Mouse (Mus musculus) heart, embryonic 16.5 days (tissue): ENCODE results near the gene Dnmt3l. TPM values are rescaled to one million over a fixed set of nuclear protein-coding genes. Genes with fewer than 3 reads are reported as not detected.
A peak's percentile ranks its signal among the peaks of the same experiment; 100 is the strongest.

Source experiments
- ATAC-seq: fragments of 200-750 bp; cut with Nextera tagmentation; replicated peaks from 2 replicates; pipeline ENCODE4 v1.8.0; 2017; ENCODE audit warnings: moderate number of reproducible peaks; ENCODE audit not compliant: insufficient read depth, low FRiP score; ENCODE audit errors: extremely low read depth
- H3K27ac ChIP-seq: fragments of 300-500 bp; sonication (generic); 2 replicates; pipeline ENCODE4 v1.5.1; 2014; ENCODE audit warnings: mild to moderate bottlenecking, low read length, control low read depth, moderate library complexity
- H3K27me3 ChIP-seq: fragments of 300-500 bp; sonication (generic); 2 replicates; pipeline ENCODE4 v1.6.1; 2014; ENCODE audit warnings: low read length, mixed read lengths; ENCODE audit not compliant: control insufficient read depth, insufficient read depth
- H3K36me3 ChIP-seq: fragments of 300-500 bp; sonication (generic); 2 replicates; pipeline ENCODE4 v1.6.1; 2014; ENCODE audit not compliant: control insufficient read depth, insufficient read depth
- H3K4me1 ChIP-seq: fragments of 300-500 bp; sonication (generic); 2 replicates; pipeline ENCODE4 v1.6.1; 2014; ENCODE audit warnings: low read length, mixed read lengths; ENCODE audit not compliant: control insufficient read depth, insufficient read depth
- H3K4me2 ChIP-seq: fragments of 300-500 bp; sonication (generic); 2 replicates; pipeline ENCODE4 v1.6.1; 2014; ENCODE audit warnings: low read depth, mild to moderate bottlenecking, control low read depth, low read length
- H3K4me3 ChIP-seq: fragments of 300-500 bp; sonication (generic); 2 replicates; pipeline ENCODE4 v1.5.1; 2014; ENCODE audit warnings: mild to moderate bottlenecking, control low read depth, low read length
- H3K9ac ChIP-seq: fragments of 300-500 bp; sonication (generic); 2 replicates; pipeline ENCODE4 v1.6.1; 2014; ENCODE audit warnings: low read length, control low read depth
- H3K9me3 ChIP-seq: fragments of 300-500 bp; sonication (generic); replicated peaks from 2 replicates; pipeline ENCODE4 v1.6.1; 2016; ENCODE audit warnings: low read length; ENCODE audit not compliant: control insufficient read depth
- WGBS: fragments of 180-500 bp; shearing (Covaris S2); extraction: QIAGEN DNeasy Blood & Tissue Kit; methylation state at CpG from one replicate; pipeline ENCODE4 v1.1.7; 2014; 5-methylcytosine and 5-hydroxymethylcytosine counted together
- polyA plus RNA-seq: library from polyadenylated mRNA; unstranded; fragments of >200 nt; fragmentation: Nextera tagmentation; extraction: Ambion mirVana; gene quantifications from 2 replicates; pipeline ENCODE4 v1.2.1, GENCODE M21; 2015

Dnmt3l gene
- polyA plus RNA-seq, 1 experiment from 2014 or later: 0.13 TPM

DNA sequence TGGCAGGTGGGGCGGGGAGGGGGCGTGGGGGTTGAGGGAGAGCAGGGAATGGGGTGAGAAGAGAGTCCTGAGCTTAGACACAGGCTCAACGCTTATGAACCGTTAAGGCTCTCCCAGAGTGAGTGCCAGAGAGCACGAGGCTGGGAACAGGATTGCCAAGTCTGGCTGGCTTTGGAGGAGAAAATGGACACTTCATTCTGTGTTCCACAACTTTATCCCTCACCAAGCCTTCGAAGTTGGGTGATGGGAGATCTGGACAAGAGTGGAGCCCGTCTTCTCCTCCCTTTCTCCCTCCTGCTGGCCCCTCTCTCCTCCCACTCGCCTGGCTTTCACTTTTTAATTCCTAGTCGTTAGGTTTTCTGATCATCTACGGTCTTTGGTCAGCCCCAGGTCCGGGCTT, 26.8 kb downstream of the Dnmt3l start:
- Histone ChIP-seq H3K9me3 (no peaks in the 10 kb centered on the region), H3K9ac (peak overlapping the region; percentile 71), H3K36me3 (no peaks in the 10 kb centered on the region), H3K27ac (no peak overlapping the region), H3K4me1 (peaks cover 8% of the 10 kb centered on the region; the same call in 1 of the 2 replicates), H3K4me3 (peak overlapping the region; percentile 64), H3K4me2 (peak overlapping the region; percentile 93), H3K27me3 (peaks cover 14% of the 10 kb centered on the region)
- ATAC-seq: no peak
- WGBS: 17% methylated on average over 11 of the region's 11 CpGs

DNA sequence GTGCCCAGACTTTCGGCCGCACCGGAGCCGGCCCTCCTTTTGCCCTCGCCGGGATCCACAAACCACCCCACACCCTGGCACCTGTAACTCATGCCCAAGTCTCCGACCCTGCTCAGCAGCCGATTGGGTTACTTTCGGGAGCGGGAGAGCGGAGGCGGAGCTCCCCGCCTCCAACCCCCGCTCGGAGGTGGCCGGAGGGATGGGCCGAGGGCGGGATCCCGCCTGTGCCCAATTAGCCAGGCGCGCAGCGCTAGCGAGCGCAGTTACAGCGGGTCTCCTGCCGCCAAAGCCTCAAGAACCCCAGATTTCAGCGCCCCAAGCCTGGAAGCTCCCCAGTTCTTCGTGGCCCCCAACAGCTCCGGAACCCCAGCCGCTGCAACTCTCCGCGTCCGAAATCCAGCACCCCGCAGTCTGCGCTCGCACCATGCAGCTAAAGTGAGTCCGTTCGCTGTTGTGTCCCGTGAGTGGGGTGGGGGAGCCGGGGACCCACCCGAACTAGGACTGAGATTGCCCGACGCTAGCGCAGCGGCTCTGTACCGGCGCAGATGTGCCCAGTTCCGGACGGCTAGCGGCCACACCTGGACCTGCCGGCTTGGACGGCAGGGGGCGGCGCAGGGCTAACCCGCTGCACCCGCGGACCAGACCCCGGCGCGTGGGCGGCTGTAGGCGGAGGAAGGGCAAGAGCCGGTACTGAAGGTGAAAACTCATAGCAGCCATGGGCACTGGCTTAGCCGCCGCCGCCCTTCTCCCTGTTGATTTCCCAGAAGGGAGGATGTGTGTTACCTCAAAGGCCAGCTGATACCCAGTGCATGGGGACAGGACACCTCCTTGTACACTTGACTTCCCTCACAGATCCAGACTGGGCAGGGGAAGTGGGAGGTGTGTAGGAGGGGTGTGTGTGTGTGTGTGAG, 27.6 kb downstream of the Dnmt3l start, which contains the start of gene Icosl:
Icosl (plus strand) TSS at position 202 of the 911 bp plus-strand sequence.
- ATAC-seq: peak; percentile 93
- peak within 1 kb of the TSS; percentile 93 for H3K4me2 ChIP-seq
- H3K9ac ChIP-seq: peak within 1 kb of the TSS; percentile 71
- H3K9me3 ChIP-seq: no peaks in the 10 kb centered on the region
- WGBS: under 1% methylated on average over 66 of the region's 66 CpGs
- peaks cover 8% of the 10 kb centered on the region; the same call in 1 of the 2 replicates for H3K4me1 ChIP-seq
- H3K27me3 ChIP-seq: peaks cover 14% of the 10 kb centered on the region
- peak within 1 kb of the TSS; percentile 64 for H3K4me3 ChIP-seq
- no peak within 1 kb of the TSS for H3K27ac ChIP-seq
- no peaks in the 10 kb centered on the region for H3K36me3 ChIP-seq

DNA sequence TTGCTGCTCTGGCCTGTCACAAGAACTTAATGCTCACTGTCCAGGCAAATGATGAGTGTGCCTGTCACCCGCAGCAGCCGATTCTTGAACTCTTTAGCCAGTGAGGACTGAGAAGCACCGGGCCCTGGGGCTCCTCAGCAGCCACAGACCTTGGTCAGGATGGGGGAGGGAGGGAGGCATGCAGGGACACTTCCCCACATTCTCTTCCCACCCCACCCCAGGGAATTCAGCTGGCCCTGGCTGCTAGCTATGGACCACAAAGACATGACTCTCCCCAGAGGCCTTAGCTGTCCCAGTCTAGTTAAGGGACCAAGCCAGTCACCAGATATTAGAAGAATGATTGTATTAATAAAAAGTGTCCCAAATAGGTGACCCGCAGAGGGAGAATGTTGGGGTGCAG, 32.4 kb downstream of the Dnmt3l start:
- 75% methylated on average over 4 of the region's 4 CpGs for WGBS

DNA sequence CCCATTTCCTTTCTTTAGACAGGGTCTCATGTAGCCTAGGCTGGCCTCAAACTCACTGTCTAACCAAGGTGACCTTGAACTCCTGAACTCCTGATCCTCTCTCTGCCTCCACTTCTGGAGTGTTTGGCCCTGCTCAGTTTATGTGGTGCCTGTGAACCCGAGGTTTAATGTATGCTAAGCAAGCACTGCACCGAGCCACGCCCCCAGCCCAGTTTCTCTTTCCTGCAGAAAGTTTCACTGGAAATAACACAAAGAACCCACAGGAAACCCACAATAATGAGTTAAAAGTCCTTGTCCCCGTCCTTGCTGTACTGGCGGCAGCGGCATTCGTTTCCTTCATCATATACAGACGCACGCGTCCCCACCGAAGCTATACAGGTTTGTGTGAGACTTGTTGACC, 33.2 kb downstream of the Dnmt3l start:
- Histone ChIP-seq H3K4me1 (0 out of 2 replicates have a peak, but pooled peaks cover under 1% of the 10 kb centered on the region), H3K27ac (no peak overlapping the region), H3K36me3 (no peaks in the 10 kb centered on the region), H3K9me3 (no peaks in the 10 kb centered on the region; the same call in 1 of the 2 replicates), H3K4me3 (no peak overlapping the region), H3K4me2 (no peak overlapping the region), H3K9ac (no peak overlapping the region), H3K27me3 (0 out of 2 replicates have a peak, but pooled peaks cover 3% of the 10 kb centered on the region)
- 73% methylated on average over 11 of the region's 11 CpGs for WGBS
- no peak for ATAC-seq

More for the DNA sequence above, 32.4 kb downstream of the Dnmt3l start:
- Histone ChIP-seq H3K4me2 (no peak overlapping the region), H3K27me3 (0 out of 2 replicates have a peak, but pooled peaks cover 3% of the 10 kb centered on the region), H3K9me3 (no peaks in the 10 kb centered on the region; the same call in 1 of the 2 replicates), H3K27ac (no peak overlapping the region), H3K4me3 (no peak overlapping the region), H3K4me1 (peaks cover 4% of the 10 kb centered on the region; the same call in 1 of the 2 replicates), H3K36me3 (no peaks in the 10 kb centered on the region), H3K9ac (no peak overlapping the region)
- ATAC-seq: no peak

DNA sequence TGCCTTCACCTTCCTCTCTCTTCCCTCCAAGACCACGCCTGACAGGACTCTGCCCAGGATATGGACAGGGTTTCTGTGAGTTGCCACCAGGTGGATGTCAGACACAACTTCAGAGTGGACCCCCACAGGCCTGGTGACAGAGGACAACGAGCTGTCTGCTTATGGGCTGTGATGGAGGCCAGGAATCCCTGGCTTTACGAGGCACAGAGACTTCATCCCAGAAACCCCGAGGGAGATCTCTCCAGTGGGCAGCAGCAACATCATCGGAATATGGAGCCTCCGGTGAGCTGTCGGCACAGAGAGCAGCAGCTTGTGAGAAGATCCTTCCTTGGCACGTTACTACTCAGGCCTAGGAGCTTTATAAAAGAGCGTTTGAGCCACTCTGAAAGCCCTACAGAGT, 36.1 kb downstream of the Dnmt3l start:
- ATAC-seq: no peak
- no peaks in the 10 kb centered on the region for H3K36me3 ChIP-seq
- H3K9me3 ChIP-seq: no peaks in the 10 kb centered on the region; the same call in 1 of the 2 replicates
- H3K4me2 ChIP-seq: no peak overlapping the region
- H3K4me1 ChIP-seq: no peaks in the 10 kb centered on the region
- no peak overlapping the region for H3K9ac ChIP-seq
- no peak overlapping the region for H3K4me3 ChIP-seq
- no peak overlapping the region for H3K27ac ChIP-seq
- 70% methylated on average over 9 of the region's 9 CpGs for WGBS
- H3K27me3 ChIP-seq: no peaks in the 10 kb centered on the region

DNA sequence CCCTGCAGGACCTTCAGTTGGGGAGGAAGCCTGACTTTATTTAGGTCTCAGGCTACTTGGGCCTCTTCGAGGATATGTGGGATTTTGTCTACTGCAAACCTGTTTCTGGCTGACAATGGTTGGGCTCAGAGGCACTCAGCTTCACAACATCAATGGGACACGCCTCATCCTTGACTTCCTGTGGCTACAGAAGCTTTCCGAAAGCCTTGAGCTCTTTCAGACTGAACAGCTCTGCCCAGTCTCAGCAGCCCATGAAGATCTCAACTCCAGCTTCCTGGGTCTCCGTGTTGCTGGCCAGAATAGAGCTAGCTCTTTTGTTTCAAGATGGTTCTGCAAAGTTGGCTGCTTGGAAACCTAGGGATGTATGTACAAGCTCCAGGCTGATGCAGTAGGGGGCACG, 36.5 kb downstream of the Dnmt3l start:
- Histone ChIP-seq H3K27ac (no peak overlapping the region), H3K4me3 (no peak overlapping the region), H3K9me3 (no peaks in the 10 kb centered on the region; the same call in 1 of the 2 replicates), H3K9ac (no peak overlapping the region), H3K4me1 (no peaks in the 10 kb centered on the region), H3K36me3 (no peaks in the 10 kb centered on the region), H3K27me3 (no peaks in the 10 kb centered on the region), H3K4me2 (no peak overlapping the region)
- ATAC-seq: no peak
- 69% methylated on average over 5 of the region's 5 CpGs for WGBS

DNA sequence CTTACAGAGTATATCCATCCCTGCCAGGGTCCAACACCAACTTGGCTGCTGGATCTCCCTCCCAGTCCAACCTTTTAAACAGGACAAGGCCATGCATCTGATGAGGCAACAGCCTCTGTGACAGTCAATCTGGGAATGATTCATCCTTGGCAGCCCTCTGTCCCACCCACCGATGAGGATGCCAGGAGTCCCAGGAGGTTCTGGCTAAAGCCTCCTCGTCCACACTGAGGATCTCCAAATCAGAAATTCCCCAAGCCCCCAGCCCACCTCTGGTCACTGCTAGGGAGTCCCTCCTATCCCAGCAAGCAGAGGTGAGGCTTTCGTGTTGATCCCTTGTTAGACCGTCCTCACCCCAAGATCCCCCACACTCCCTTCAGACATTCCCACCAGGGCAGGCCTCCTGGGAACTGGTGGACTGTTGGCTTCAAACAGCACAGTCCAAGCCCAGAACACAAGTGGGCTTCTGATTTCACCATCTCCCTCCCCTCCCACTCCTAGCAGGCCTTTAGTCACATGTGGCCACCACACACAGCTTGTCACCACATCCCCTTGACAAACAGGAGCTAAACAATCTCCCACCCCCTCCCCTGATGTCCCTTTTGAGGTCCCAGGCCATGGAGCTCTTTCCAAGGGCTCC, 38.3 kb downstream of the Dnmt3l start:
- no peak overlapping the region for H3K4me2 ChIP-seq
- no peaks in the 10 kb centered on the region for H3K4me1 ChIP-seq
- no peaks in the 10 kb centered on the region; the same call in 1 of the 2 replicates for H3K9me3 ChIP-seq
- H3K9ac ChIP-seq: no peak overlapping the region
- H3K27me3 ChIP-seq: no peaks in the 10 kb centered on the region
- H3K27ac ChIP-seq: no peak overlapping the region
- no peak for ATAC-seq
- WGBS: 62% methylated on average over 4 of the region's 4 CpGs
- no peaks in the 10 kb centered on the region for H3K36me3 ChIP-seq
- no peak overlapping the region for H3K4me3 ChIP-seq

DNA sequence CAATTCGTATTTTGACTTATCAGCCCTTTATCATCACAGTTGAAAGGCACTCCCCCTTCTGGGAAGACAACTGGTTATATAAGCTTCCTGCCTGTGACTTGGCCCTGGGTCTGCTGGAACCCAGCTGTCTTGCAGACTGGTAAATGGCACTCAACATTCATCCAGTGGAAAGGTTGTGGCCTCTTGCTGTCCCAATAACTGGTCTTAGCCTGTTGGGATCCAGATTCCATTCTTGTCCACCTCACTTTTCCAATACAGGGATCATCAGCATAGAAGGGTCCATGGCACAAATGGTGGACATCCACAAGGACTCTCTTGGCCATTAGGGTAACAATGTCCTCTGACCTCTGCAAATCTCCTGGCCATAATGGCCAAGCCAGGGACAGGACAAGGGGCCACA, 42.3 kb downstream of the Dnmt3l start:
- Histone ChIP-seq H3K27me3 (no peaks in the 10 kb centered on the region), H3K36me3 (no peaks in the 10 kb centered on the region), H3K4me2 (no peak overlapping the region), H3K9me3 (no peaks in the 10 kb centered on the region), H3K4me3 (no peak overlapping the region), H3K27ac (no peak overlapping the region), H3K9ac (no peak overlapping the region), H3K4me1 (no peaks in the 10 kb centered on the region)
- 29% methylated on average over 1 of the region's 1 CpGs for WGBS
- ATAC-seq: no peak

DNA sequence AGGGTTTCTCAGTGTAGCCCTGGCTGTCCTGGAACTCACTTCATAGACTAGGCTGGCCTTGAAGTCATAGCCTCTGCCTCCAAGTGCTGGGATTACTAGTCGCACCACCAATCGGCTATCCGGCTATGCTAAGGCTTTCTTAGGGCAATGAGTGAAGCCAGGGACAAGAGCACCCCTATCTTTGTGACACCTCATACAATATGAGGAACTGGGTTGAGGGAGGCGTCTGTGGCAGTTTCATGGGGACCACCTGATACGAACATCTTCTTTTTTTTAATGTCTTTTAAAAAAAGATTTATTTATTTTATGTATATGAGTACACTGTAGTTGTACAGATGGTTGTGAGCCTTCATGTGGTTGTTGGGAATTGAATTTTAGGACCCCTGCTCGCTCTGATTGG, 44.0 kb downstream of the Dnmt3l start:
- Histone ChIP-seq H3K4me3 (no peak overlapping the region), H3K4me2 (no peak overlapping the region), H3K27me3 (no peaks in the 10 kb centered on the region), H3K36me3 (no peaks in the 10 kb centered on the region), H3K27ac (no peak overlapping the region), H3K9ac (no peak overlapping the region), H3K9me3 (no peaks in the 10 kb centered on the region), H3K4me1 (no peaks in the 10 kb centered on the region)
- ATAC-seq: no peak
- 89% methylated on average over 6 of the region's 6 CpGs for WGBS
